Mouse (Mus musculus): Measurements from ENCODE around the gene Gsg1l.

The Gsg1l gene

DNA sequence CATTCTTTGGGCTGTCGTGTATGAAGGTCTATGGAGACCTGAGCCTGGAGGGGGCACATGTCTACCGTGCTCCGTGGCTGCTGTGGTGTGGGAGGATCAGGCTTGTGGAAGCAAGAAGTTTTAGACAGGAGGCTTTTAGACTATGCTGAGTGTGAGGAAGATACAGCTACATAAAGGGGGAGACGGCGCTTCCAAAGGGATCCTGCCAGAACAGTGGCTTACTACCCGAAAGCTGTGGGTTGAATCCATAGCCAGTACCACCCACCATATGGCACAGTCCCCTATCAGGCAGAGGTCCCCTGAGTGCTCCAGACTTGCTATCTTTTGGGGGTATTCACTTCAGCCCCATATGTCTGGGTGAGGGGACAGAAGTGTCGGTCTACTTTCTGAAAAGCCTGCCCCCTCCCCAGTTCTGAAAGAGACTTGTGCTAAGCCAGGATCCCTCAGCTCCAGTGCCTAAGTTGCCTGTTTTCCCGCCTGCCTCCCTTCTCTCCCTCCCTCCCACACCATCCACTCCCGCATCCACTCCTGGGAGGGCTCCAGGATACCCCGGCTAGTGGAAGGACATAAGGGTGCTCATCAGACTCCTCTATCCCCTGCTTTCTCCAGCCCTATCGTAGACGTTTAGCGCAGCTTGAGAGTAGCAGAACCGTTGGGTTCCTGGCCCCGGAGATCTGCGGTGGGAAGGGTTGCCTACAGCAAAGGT lies 1.1 kb downstream of the Gsg1l start:
- no peak for DNase-seq (ENCODE audit: low read depth, low spot score)

DNA sequence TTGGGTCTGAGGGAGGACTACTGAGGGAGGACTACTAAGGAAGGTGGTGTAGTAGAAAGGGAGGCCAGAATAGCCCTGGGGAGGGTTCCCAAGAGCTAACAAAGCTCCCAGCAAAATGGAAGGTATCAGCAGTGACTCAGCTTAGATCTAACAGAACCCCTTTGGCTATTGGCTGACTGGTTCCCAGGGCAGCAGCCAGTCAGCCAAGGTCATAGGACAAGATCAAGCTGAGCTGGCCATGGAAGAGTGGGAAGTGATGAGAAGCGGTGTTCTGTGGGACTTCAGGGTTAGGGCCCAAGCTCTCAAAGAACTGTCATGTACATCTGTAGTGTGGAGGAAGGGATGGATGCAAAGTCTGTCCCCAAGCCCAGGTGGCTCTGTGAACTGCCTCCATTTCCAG lies 5.3 kb downstream of the Gsg1l start:
- DNase-seq (ENCODE audit: low read depth, low spot score) = no peak

DNA sequence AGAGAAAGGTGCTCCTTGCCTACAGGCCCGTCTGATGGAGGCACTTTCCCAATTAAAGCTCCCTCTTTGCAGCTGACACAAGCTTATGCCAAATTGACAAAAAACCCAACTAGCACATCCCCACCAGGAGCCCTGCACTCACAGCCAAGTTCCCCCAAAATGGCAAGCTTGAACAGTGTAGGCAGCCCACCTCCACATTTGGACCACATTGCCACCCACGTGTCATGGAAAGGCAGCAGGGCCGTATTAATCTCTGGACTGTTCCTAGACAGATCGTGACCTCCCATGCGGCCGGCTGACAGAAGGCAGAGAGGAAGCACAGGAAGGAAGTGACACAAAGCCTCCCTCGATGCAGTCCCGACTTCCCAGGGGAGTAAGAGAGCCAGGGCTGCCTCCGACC lies 7.2 kb downstream of the Gsg1l start:
- no peak for DNase-seq (ENCODE audit: low read depth, low spot score)

DNA sequence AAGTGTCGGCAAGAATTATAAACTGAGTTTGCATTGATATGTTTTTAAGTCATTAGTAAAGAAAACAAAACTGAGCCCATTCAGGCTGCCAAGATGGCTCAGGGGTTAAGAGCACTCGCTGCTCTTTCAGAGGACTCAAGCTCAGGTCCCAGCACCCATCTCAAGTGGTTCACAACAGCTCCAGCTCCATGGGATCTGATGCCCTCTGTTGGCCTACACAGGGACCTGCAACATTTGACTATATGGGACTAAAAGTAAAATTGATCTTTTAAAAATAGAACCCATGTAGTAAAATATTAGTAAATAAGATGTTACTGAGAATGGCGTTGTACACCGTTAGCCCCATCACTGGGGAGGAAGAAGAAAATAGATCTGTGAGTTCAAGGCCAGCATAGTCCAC lies 11.9 kb downstream of the Gsg1l start:
- no peak for DNase-seq (ENCODE audit: low read depth, low spot score)

DNA sequence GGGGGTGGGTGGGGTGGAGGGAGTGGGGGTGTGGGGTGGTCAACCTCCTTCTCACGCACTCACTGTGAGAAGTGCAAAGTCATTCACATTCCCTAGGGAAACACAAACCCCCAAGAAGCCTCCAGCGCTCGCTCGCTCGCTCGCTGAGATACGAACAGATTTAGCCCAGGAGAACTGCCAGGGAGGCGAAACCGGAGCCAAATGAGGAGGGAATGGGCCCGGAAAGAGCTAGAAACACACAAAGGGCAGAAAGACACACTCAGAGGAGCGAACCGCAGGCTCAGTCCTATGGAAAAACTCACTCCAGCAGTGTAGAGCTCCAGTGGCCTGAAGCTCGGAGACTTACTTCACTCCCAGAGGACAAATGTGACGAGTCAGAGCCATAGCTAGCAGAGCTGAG lies 15.4 kb downstream of the Gsg1l start:
- no peak for DNase-seq (ENCODE audit: low read depth, low spot score)

DNA sequence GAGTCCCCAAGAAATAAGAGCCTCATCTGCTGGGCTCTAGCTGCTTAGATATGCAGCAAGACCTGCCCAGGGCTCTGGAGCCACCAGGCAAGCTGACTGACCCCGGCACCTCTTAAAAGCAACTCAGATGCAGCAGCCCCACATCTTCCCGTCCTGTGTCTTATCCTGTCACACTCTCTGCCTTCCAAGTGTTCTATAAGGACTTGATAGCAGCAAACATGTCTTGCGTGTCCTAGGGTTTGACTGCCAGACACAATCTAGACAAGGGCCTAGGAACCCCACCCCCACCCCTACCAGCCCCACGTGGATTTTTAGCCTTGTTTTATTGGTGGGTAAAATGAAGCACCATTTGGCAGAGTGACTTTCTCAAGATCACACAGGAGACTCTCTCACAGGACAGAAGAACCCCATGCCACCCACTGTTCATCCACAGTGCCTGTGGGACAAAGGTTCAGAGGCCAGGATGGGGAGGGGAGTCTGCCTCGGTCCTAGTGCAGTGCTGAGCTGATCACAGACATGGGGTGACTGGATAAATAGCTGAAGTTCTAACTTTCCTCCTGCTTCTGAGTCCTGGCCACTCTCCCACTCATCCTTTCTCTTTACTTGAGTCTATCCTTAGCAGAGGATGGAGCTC lies 16.9 kb downstream of the Gsg1l start:
- DNase-seq (ENCODE audit: low read depth, low spot score) = no peak

DNA sequence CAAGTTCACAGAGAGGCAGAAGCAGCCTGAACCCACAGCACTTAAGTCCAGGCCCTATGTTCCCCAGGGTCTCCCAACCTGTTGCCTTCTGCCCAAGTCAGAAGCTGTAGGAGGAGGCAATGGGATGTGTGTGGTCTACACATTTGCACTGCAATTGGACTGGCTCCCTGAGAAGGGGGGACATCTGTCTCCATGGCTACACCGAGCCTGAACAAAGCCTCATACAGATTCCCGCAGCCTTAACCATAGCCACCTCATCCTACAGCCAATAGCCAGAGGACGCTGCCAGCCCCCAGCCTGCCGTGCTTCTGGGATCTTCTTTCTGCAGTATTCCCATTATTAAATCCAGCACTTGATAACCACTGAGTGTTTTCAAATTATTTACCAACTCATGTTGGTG lies 20.0 kb downstream of the Gsg1l start:
- no peak for DNase-seq (ENCODE audit: low read depth, low spot score)

DNA sequence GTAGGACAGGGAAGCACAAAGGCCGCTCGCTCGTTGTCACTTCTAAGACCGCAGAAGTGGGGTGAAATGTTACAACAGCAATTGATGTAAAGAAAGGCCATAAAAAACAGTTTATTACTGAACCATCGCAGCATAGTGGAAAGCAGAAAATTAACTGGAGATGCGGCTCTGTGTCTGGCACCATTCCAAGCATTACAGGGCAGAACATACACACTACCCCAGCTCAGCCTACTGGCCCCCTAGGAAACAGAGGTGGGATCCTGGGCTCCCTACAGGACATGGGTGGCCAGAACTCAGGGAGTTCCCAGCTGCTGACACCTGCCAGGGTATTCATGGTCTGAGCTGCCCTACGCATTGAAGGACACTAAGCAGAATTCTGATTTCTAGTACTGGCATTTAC lies 23.3 kb downstream of the Gsg1l start:
- DNase-seq (ENCODE audit: low read depth, low spot score) = no peak

DNA sequence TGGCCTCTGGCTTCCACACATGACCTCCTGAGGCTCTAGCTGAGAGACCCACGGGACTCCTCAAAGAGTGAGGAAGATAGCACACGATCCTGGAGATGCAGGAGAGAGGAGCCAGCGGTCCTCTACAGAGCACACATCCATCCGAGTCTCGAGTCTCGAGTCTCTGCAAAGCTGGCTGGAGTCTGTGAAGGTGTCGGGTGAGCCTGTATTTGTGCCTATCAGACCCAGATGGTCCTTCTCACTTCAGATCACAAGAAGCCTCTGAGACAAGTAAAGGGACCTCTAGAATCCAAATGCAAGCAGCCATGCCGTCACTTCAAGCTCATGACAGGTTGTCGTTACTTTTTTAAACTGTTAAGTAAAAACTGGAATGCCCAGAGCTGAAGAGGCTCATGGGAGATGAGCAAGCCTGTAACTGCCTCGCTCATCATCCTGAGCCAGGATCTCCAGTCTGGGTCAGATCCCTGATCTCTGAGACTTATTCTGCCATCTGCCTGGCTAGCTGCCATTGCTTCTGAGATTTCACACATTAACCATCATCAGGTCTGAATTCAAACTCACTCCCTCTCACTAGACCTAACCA lies 24.8 kb downstream of the Gsg1l start:
- DNase-seq (ENCODE audit: low read depth, low spot score) = no peak

DNA sequence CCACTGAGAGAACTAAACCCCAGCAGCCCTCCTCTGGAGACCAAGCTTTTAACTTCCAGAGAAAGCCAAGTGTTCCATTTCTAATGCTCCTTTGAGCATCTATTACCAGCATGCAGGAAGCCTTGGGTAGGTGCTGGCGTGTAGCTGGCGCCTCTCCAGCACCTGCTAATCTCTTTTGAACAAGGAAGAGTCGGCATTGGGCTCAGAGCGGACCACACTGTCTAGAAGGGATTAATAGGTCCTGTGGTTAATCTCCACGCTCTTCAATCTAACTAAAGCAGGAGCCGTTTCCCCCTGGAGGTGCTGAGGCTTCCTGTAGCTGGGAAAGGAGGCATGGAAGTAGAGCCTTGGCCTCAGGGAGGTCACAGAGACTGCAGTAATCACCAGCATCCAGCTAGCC lies 27.6 kb downstream of the Gsg1l start:
- no peak for DNase-seq (ENCODE audit: low read depth, low spot score)

DNA sequence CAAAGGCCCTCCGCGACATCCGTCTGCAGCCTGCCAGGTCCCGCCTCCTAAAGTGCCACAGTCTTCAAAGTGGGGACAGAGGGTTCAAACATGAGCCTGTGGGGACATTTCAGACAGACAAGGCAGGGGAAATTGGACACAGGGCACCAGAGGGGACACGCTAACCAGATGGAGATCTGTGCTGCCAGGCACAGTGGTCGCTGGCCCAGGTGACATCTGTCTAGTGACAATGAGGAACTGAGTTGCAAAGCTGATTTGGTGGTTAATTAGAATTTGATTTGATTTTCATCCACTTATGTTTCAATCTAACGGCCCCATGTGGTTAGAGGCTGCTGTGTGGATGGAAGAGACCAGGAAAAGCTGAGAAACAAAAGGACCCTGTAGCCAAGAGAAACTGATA lies 28.6 kb downstream of the Gsg1l start:
- DNase-seq (ENCODE audit: low read depth, low spot score) = no peak

DNA sequence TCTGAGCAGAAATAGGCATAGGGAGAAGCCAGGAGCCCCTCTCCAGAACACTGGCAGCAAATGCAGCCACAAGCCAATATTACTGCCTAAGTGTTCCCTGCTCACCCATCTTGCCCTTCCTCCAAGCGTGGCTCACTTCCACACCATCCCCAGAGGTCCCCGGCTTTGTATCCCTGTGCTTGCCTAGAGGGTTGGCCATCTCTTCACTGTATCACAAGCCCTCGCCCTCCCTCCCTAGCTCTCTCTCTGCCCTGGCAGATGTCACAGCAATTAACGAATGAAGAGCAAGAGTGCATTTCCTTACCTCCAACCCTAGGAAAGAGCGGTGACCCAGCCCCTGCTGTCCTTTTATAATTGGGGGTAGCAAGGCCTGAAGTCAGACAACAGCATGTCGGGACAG lies 30.3 kb downstream of the Gsg1l start:
- no peak for DNase-seq (ENCODE audit: low read depth, low spot score)

DNA sequence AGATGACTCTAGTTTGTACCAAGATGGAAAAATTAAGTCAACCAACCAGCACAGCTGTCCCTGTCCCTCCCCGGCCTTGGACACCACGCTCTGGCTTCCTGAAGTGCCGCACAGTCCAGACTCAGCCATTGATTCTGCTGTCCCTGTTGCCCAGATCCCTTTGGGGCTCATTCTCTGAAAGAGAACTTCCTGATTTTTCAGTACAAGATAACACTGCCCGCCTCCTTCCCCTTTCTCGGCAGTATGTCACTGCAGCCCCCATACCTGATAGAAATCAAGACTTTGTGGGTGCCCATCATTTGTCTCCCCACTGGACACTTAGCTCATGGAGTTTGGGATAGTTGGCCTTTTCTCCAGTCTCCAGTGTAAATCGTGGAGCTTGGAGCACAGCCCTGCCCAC lies 37.1 kb downstream of the Gsg1l start:
- DNase-seq (ENCODE audit: low read depth, low spot score) = no peak

DNA sequence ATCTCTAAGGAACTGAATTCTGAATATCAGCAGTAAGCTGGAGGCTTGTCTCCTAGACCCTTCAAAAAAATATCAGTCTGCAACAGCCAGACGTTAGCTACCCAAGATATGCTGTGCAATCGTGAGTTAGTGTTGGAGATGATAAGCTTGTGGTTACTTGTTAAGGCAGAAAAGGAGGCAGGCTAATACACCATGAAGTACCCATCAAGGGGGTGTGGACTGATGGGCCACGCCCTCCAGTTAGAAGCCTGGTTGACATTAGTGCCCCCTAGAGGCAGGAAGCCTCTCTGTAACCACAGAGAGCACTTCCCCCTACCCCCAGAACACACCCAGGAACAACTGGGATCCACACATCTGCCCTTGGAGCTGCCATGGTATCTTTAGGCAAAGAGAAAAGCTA lies 39.9 kb downstream of the Gsg1l start:
- DNase-seq (ENCODE audit: low read depth, low spot score) = no peak

DNA sequence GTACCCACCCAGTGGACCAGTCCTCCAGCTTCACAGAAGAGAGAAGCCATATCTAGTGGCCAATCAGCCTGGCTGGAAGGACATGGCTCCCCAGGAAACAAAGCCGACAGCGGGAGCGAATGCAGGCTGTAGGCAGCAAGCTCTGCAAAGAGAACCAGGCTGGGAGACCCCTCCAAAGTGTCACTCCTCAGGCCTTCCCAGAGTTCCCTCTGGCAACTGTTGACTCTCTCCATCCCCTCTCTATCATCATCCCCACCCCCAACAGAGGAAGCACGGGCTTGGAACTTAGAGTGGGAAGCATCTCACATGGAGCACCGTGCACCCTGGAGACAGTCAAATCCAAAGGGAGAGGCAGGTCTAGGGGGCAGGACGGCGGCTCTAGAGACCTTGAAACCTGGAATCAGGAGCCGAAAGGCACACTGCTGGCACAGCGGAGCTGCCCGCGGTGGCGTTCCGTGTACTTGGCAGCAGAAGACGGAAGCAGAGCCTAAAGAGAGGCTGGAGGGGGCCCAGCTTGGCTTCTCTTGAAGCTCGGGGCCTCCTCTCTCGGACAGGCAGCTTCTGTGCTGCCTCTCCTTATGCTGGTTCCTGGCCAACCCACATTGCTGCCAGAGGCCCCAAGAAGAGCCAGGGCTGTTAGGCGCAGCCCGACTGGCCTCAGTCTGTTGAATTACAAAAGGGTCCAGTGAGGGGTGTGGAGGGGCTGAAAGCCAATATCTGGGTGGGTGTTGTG lies 41.3 kb downstream of the Gsg1l start:
- no peak for DNase-seq (ENCODE audit: low read depth, low spot score)

DNA sequence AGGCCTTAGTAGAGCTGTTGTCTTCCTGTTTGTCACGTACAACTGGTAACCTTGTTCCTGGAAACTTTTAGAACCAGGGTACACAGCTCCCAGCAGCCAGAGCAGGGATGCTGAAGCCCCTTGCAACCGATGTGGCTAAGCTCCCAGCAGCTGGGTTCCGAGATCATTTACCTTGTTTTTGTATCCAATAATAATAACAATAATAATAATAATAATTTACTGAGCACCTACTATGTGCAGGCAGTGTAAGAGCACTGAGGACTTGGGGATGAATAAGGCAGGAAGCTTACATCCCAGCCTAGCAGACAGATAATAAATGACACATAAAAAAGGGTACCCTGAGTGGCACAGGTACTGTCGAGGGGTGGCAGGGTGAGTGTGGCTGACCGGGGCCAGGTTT lies 42.4 kb downstream of the Gsg1l start:
- no peak for DNase-seq (ENCODE audit: low read depth, low spot score)

DNA sequence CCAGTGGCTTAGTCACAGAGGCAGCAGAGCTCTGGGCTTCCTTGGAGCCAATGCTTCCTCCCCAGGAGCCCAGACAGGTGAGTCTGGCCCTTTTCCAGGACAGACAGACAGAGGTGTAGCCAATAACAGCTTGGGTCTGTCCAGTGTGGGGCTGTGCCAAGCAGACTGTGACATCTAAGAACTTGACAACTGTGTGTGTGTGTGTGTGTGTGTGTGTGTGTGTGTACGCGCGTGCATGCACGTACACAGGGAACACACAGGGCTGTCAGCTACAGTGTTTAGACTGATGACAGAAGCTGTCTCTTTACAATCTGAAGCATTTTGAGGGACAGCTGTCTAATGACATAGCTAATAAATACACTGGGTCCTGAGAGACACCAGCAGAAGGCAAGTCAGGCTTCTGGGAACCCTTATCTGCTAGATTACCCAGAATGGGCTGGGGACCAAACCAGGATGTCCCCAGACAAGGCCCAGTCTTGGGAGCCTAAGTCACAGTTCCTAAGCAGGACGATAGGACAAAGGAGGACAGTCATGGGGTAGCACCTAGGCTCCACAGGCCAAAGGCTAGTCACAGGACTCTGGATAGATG lies 42.9 kb downstream of the Gsg1l start:
- DNase-seq (ENCODE audit: low read depth, low spot score) = no peak

DNA sequence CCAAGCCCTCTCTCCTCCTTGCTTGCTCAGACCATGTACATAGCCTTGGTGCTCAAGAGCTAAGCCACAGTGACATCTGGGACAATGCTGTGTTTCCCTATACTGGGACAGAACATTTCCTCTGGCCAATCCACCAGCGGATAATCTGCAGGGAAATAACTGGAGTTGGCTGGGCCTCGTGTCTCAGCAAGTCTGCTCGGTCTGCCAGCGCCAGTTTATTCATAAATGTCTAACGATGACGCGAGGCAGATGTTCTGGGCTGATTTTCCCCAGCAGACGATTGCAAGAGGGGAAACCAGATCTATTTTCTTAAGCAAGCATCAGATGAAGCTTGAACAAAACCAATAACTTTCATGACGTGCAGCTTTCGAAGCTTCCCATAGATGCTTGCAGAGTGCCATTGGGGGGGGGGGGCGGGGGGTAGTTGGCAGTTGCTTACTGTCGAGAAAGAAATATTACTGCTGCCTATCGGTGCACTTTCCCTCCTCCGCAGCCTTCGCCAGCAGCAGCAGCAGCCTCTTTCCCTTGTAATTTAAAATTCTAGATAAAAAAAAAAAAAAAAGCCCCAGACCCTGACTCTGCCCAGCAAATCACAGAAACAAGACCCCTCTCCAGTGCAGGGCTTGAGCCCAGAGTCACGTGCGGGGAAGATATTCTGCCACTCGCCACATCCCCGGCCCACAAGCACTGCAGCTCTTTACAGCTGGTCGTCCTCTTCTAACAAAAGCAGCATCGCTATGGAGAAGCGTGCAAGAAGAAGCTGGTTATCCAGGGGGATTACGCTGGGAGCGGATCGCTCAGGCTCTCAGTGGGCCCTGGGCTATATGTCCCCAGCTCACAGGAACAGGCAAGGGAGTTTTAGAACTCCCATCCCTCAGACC lies 43.6 kb downstream of the Gsg1l start:
- DNase-seq (ENCODE audit: low read depth, low spot score) = no peak

DNA sequence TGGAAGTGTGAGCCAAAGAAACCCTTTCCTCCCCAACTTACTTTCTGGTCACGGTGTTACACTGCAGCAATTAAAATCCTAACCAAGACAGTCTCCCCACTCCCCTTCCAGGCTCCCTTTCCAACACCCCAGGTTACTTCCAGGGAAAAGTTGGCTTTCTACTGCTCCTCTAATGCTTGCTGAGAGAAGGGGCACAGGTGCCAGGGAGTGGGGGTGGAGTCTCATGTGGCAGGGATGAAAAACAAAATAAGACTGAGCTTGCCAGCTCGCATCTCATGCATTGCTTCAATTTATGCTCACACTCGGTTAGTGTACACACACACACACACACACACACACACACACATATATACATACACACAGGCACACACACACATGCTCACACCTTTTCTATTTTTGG lies 46.9 kb downstream of the Gsg1l start:
- DNase-seq (ENCODE audit: low read depth, low spot score) = no peak

DNA sequence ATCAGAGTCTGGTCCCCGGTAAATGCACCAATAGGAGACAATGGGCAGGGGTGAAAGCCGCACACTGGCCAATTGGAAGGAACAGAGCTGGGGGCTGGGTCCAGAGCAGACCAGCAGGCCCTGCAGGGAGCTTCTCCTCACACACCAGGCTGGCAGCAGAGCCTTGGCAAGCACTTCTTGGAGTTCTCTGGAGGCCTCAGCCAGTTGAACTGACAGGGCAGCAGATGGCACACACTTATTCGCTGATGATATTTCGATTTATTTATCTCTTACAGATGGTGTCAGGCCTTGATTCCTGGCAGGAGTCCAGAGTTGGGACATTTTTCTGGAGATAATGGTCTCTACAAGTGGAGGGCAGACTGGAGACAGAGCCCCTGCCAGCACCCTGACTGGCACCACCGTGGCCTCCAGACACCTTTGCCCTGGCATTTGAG lies 49.4 kb downstream of the Gsg1l start:
- no peak for DNase-seq (ENCODE audit: low read depth, low spot score)

DNA sequence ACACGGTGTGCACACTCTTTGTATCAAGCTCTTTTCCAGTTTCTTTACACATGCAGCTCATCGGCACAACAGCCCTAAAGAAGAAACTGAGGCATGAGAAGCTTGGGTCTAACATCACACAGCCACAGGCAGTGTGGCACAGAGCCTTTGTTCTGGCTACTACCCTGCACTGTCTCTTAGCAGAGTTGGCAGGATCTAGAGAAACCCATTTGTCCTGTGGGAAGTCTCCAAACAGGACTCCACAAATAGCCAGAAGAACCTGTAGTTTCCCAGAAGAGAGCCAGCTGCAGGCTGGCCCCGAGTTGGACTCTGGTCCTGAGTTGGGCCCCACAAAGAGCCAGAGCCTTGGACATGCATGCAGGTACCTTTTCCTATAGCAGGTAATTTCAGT lies 49.9 kb downstream of the Gsg1l start:
- DNase-seq (ENCODE audit: low read depth, low spot score) = no peak

Data from embryo, embryonic 11.5 days (tissue).